Mouse (Mus musculus): Measurements from ENCODE around the gene Hspa1b. TPM values are rescaled to one million over a fixed set of nuclear protein-coding genes. Genes with fewer than 3 reads are reported as not detected.
A peak's percentile ranks its signal among the peaks of the same experiment; 100 is the strongest.
"Not testable (repeated sequence)": the region's sequence is repeated elsewhere in the genome, so short reads cannot be mapped to it uniquely, and the experiment has no call there.

Gene Hspa1b
- polyA plus RNA-seq, 1 experiment, result 5.5 TPM

- Histone ChIP-seq H3K27ac (ENCODE audit: control insufficient read depth, insufficient read depth, low read depth, low read length, poor library complexity) (peak overlapping the region; percentile 100), H3K4me1 (ENCODE audit: control insufficient read depth, insufficient read depth, low read length) (peaks cover 5% of the 10 kb centered on the region; the same call in 1 of the 2 replicates), H3K4me3 (replicated peaks; ENCODE audit: control insufficient read depth, low read depth, low read length) (peak overlapping the region; percentile 92)
- no peak for TF ChIP-seq CTCF (IDR thresholded peaks at IDR 0.05; ENCODE audit: control insufficient read depth, insufficient read depth, low read length)
- no peak for TF ChIP-seq POLR2A (IDR thresholded peaks at IDR 0.05; ENCODE audit: borderline replicate concordance, control insufficient read depth, low read depth, low read length)
- WGBS, result under 1% methylated on average over 35 of the region's 35 CpGs
These were observed 42.6 kb upstream of the Hspa1b start for GRCm38 (mm10) chr17:35001452-35002152.

- TF ChIP-seq POLR2A (IDR thresholded peaks at IDR 0.05; ENCODE audit: borderline replicate concordance, control insufficient read depth, low read depth, low read length) (peak; percentile 64; the same call in 1 of the 2 replicates), CTCF (IDR thresholded peaks at IDR 0.05; ENCODE audit: control insufficient read depth, insufficient read depth, low read length) (no peak)
- Histone ChIP-seq H3K27ac (ENCODE audit: control insufficient read depth, insufficient read depth, low read depth, low read length, poor library complexity) (peak within 1 kb of the TSS; percentile 100), H3K4me1 (ENCODE audit: control insufficient read depth, insufficient read depth, low read length) (peaks cover 7% of the 10 kb centered on the region), H3K4me3 (replicated peaks; ENCODE audit: control insufficient read depth, low read depth, low read length) (peak within 1 kb of the TSS; percentile 92)
- under 1% methylated on average over 83 of the region's 83 CpGs for WGBS
These were observed 41.8 kb upstream of the Hspa1b start, which contains the start of gene Vars for GRCm38 (mm10) chr17:35000717-35001451. Gene Vars, plus strand, starts transcription at chr17:35000987.

GRCm38 (mm10) chr17:34999871-35000716 lies 41.1 kb upstream of the Hspa1b start:
- TF ChIP-seq POLR2A (IDR thresholded peaks at IDR 0.05; ENCODE audit: borderline replicate concordance, control insufficient read depth, low read depth, low read length), result peak; percentile 35; the same call in 1 of the 2 replicates
- H3K4me1 ChIP-seq (ENCODE audit: control insufficient read depth, insufficient read depth, low read length), result not testable (repeated sequence)
- H3K27ac ChIP-seq (ENCODE audit: control insufficient read depth, insufficient read depth, low read depth, low read length, poor library complexity), result peak overlapping the region; percentile 100
- WGBS, result 2% methylated on average over 30 of the region's 32 CpGs
- H3K4me3 ChIP-seq (replicated peaks; ENCODE audit: control insufficient read depth, low read depth, low read length), result peak overlapping the region; percentile 92

DNA sequence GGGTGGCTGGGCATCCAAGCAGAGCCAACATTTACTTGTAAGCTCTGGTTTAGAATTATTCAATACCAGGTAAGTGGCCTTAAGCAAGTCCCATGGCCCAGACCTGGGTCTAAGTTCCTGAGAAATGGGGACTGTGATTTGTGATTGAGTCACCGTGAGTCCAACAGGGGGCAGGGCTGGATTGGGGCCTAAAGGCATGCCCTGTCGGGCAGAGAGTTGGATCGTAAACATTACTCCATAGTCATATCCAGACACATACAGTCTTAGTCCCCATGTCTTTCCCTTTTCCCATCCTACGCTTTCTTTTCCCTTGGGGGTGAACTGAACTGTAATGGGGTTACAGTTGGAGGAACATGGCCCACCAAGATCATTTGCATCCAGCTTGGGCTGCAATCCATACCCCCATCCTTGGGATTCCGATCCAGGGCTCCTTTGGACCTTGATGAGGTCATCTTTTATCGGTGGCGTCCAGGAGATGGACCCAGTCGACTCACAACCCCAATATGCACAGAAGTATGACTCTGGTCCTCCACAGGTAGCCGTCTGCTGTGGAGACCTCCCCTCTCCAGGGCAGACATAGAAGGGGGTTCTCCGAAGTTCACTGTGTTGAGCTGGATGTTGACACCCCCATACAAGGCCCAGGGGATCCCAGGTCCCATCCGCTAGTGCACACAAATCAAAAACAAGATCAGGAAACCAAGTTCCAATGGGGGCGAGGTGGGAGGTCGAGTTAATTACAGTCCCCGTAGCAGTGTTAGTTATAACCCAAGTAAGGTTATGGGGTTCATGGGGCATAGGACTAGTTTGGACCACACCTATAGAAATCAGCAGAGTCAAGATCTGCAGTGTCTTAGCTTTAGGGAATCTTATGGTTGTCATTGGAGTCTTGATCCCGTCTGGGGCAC lies 39.7 kb upstream of the Hspa1b start:
- TF ChIP-seq CTCF (IDR thresholded peaks at IDR 0.05; ENCODE audit: control insufficient read depth, insufficient read depth, low read length) (0 out of 2 replicates have a peak, but pooled peaks have one; percentile 6), POLR2A (IDR thresholded peaks at IDR 0.05; ENCODE audit: borderline replicate concordance, control insufficient read depth, low read depth, low read length) (no peak)
- peaks cover 7% of the 10 kb centered on the region for H3K4me1 ChIP-seq (ENCODE audit: control insufficient read depth, insufficient read depth, low read length)
- peak overlapping the region; percentile 93 for H3K27ac ChIP-seq (ENCODE audit: control insufficient read depth, insufficient read depth, low read depth, low read length, poor library complexity)
- peak overlapping the region; percentile 86 for H3K4me3 ChIP-seq (replicated peaks; ENCODE audit: control insufficient read depth, low read depth, low read length)
- 38% methylated on average over 15 of the region's 15 CpGs for WGBS

DNA sequence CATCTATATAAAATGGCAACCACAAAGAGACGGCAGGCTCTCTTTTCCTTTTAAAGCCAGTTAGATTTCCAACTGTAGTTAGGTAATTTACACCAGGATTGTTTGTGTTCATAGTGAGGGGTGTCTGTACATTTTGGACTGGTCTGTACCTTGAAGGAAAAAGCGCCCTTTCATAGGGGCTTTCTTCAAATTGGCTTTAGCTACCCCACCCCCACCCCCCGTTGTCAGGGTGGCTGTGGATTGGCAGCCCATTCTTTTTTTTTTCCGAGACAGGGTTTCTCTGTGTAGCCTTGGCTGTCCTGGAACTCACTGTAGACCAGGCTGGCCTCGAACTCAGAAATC lies 38.1 kb upstream of the Hspa1b start:
- Histone ChIP-seq H3K4me1 (ENCODE audit: control insufficient read depth, insufficient read depth, low read length) (peaks cover 2% of the 10 kb centered on the region), H3K27ac (ENCODE audit: control insufficient read depth, insufficient read depth, low read depth, low read length, poor library complexity) (no peak overlapping the region), H3K4me3 (replicated peaks; ENCODE audit: control insufficient read depth, low read depth, low read length) (peak overlapping the region; percentile 61)
- TF ChIP-seq CTCF (IDR thresholded peaks at IDR 0.05; ENCODE audit: control insufficient read depth, insufficient read depth, low read length) (no peak), POLR2A (IDR thresholded peaks at IDR 0.05; ENCODE audit: borderline replicate concordance, control insufficient read depth, low read depth, low read length) (no peak)
- WGBS, result 59% methylated on average over 5 of the region's 5 CpGs

DNA sequence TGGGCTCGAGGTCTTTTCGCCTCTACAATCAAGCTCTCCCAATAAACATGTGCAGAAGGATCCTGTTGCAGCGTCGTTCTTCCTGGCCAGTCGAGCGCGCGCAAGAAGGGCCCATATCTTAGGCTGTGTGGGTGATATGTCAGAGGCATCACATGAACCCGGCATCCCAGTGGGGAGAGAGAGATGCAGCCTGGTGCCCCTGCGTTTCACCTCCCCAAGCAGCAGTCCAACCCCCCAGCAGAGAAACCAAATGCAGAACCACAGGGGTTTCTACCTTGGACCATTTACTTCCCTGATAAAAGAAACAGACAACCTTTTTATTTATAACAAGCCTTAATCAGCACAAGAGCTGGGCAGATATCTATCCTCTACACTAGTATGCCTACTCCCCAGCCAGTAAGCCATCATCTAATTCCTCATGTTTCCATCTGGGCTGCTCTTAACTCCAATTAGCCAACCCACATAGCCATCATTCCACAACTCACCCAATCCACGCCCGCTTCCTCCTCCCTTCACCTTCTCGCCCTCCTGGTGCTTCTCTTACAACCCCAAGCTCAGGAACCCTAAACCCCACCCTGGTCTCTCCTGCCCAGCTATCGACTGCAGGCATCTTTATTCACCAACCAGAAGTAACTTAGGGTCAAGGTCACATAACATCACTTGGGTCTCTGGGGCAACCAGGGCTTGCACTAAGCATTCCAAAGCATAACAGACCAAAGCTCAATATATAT lies 37.5 kb upstream of the Hspa1b start:
- WGBS, result 66% methylated on average over 12 of the region's 14 CpGs
- TF ChIP-seq POLR2A (IDR thresholded peaks at IDR 0.05; ENCODE audit: borderline replicate concordance, control insufficient read depth, low read depth, low read length) (no peak; the same call in 1 of the 2 replicates), CTCF (IDR thresholded peaks at IDR 0.05; ENCODE audit: control insufficient read depth, insufficient read depth, low read length) (no peak)
- peaks cover 2% of the 10 kb centered on the region for H3K4me1 ChIP-seq (ENCODE audit: control insufficient read depth, insufficient read depth, low read length)
- peak overlapping the region; percentile 64 for H3K4me3 ChIP-seq (replicated peaks; ENCODE audit: control insufficient read depth, low read depth, low read length)
- peak overlapping the region; percentile 64 for H3K27ac ChIP-seq (ENCODE audit: control insufficient read depth, insufficient read depth, low read depth, low read length, poor library complexity)

GRCm38 (mm10) chr17:34995927-34996326 lies 36.9 kb upstream of the Hspa1b start:
- not testable (repeated sequence) for H3K4me3 ChIP-seq (replicated peaks; ENCODE audit: control insufficient read depth, low read depth, low read length); H3K4me1 ChIP-seq (ENCODE audit: control insufficient read depth, insufficient read depth, low read length)
- peak overlapping the region; percentile 53; the same call in 1 of the 2 replicates for H3K27ac ChIP-seq (ENCODE audit: control insufficient read depth, insufficient read depth, low read depth, low read length, poor library complexity)
- WGBS, result 65% methylated on average over 4 of the region's 4 CpGs

- not testable (repeated sequence) for H3K4me3 ChIP-seq (replicated peaks; ENCODE audit: control insufficient read depth, low read depth, low read length); H3K27ac ChIP-seq (ENCODE audit: control insufficient read depth, insufficient read depth, low read depth, low read length, poor library complexity); H3K4me1 ChIP-seq (ENCODE audit: control insufficient read depth, insufficient read depth, low read length)
- WGBS, result 70% methylated on average over 4 of the region's 4 CpGs
These were observed 36.2 kb upstream of the Hspa1b start for GRCm38 (mm10) chr17:34995192-34995591.
